Mouse (Mus musculus) splenic B cell, adult 2 months (primary cell): Measurements from ENCODE around the gene Pde4dip.

Experiments
- DNase-seq: peaks from one replicate; pipeline ENCODE4 v3.0.0-alpha.2; 2011; ENCODE audit warnings: low read depth, low spot score
- H3K27me3 ChIP-seq: 2 replicates; pipeline ENCODE4 v1.6.1; 2012; ENCODE audit warnings: mild to moderate bottlenecking, low read length, moderate library complexity, mixed read lengths; ENCODE audit not compliant: control insufficient read depth, poor library complexity, insufficient read depth, severe bottlenecking
- H3K36me3 ChIP-seq: 2 replicates; pipeline ENCODE4 v1.6.1; 2012; ENCODE audit warnings: mild to moderate bottlenecking, low read length, moderate library complexity, mixed read lengths; ENCODE audit not compliant: control insufficient read depth, poor library complexity, insufficient read depth, severe bottlenecking

Pde4dip gene

DNA sequence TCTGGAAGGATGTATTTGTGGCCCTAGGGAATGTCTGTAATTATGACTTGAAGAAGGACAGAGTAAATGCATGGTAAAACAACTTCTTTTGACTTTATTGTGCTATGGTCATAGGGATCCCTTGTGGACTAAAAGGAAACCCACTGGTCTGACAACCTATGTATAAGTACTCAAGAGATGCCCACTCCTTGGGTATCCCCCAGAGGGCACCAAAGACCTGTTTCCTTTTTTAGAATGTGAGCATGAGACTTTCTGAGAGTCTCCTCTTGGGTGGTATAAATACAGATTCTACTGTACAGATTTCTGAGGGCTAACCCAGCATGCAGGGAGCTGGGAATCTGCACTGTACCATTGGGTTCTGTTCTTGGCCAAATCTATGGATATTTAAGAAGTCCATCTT is 48.1 kb downstream of the Pde4dip start:
- H3K36me3 ChIP-seq: no peaks in the 10 kb centered on the region
- peak; percentile 6 for DNase-seq
- 0 out of 2 replicates have a peak, but pooled peaks cover 2% of the 10 kb centered on the region for H3K27me3 ChIP-seq

DNA sequence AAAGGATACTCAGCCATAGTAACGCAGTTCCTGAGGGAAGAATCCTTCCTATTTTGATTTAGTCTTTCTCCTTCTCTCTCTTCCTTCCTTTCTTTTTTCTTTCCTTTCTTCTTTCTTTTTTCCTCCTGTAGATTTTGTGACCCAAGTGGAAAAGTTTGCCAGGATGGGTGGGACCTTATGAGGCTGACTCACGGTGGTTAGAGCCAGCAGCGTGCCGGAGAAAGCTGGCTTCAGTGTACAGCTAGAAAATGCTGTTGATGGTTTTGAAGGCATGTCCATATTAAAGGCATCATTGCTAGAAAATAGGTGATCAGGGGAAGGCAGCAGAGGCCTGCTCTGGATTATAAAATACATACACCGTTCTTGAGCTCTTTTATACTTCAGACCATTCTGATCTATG is 52.6 kb downstream of the Pde4dip start:
- DNase-seq: no peak
- no peaks in the 10 kb centered on the region for H3K36me3 ChIP-seq
- peaks cover 2% of the 10 kb centered on the region; the same call in 1 of the 2 replicates for H3K27me3 ChIP-seq

DNA sequence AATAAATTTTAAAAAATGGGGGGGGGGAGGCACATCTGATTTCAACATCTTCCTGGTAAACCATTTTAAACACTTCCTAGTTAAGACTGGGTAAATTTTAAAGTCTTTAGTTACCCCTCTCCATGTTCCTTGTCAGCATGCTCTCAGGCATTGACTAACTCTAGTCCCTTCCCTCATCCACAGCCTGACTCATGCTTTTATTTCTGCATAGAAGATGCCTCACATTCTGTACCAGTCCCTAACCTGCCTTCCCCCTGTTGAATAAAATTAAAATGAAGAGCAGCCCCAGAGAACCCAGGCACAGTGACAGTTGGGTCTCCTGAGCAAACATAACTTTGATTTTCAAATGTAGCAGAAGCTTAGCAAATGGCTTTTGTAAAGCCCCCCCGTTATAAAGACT is 53.9 kb downstream of the Pde4dip start:
- H3K27me3 ChIP-seq: peaks cover 2% of the 10 kb centered on the region; the same call in 1 of the 2 replicates
- H3K36me3 ChIP-seq: no peaks in the 10 kb centered on the region
- DNase-seq: no peak

DNA sequence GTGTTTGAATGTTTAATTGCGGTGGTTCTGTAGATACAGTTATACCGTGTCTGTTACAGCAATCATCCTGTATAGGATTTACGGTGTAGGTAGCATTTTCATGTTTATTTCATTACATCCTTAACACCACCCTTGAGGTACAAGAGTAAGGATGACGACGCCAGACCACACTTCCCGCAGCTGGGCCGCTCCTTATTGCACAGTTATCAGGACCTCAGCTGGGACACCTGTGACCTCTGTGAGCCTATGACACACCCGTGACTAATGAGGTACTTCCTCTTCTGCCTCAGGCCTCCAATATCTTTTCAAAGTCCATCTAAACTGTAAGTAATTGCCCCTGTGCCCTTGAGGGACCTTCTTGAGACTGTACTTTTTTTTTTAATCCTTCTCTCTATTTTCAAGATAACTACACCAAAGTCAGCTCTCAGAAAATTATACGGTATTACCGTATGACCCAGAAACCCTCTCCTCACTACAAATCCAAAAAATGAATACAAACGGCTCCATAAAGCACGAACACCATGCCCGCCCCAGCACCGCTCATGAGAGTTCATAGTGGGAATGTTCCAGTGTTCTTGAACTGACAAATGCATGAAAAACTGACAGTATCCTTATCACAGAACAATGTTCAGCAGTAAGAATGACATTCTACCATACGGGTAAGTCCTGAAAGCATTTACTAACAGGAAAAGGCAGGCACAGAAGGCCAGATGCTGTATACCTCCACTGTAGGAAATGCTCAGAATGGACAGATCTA is 56.8 kb downstream of the Pde4dip start:
- Histone ChIP-seq H3K27me3 (peaks cover 2% of the 10 kb centered on the region; the same call in 1 of the 2 replicates), H3K36me3 (no peaks in the 10 kb centered on the region)
- peak; percentile 36 for DNase-seq

DNA sequence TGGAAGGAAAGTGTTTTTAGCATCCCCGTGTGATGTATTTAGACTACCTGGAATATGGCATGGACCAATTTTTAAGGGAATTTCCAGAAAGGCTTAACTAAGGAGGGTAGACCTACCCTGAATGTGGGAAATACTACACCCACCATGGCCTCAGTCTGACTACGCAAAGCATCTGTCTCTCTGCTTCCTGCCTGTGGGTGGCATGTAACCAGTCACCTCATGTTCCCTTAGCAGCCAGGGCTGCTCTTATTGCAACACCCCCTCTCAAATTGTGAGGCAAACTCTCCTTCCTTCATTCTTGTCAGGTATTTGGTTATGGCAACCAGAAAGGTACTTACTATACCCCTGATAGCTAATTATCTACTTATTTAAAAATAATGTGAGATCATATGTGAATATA is 57.9 kb downstream of the Pde4dip start:
- H3K27me3 ChIP-seq: no peaks in the 10 kb centered on the region; the same call in 1 of the 2 replicates
- H3K36me3 ChIP-seq: no peaks in the 10 kb centered on the region

DNA sequence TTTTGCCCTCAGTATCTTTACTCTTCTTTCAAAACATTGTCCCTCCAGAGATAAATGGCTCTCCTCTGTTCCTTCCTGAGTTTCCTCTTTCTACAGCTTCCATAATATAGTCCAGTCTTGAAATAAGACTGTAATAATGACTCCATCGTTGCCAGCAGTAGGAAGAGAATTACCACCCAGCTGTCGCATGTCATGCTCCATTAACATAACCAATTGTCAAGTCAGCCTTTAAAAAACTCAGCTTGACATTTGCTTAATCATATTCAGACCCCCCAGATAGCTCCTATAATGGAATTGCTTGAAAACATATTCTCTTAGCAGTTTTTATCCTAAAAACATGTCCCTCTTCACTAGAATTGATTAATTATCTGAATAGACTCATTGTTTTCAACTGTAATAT is 58.4 kb downstream of the Pde4dip start:
- H3K36me3 ChIP-seq: no peaks in the 10 kb centered on the region
- no peaks in the 10 kb centered on the region; the same call in 1 of the 2 replicates for H3K27me3 ChIP-seq
- no peak for DNase-seq

More for the DNA sequence above, 57.9 kb downstream of the Pde4dip start:
- no peak for DNase-seq

DNA sequence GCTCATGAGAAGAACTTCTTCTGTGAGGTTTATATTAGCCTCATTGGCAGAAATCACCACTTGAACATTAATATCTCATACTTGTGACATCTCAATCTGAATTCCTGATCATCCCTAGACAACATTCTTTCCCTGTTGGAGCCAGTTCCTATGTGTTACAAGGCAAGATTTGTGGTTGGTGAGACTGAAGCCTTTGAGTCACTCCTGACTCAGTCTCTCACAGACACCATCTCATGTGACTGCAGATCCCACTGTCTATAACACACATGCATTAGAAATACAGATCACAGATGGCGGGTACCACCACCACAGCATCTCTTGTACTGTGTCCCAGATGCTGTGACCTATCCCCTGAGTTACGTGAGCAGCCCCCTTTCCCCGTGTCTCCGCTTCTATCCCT is 60.2 kb downstream of the Pde4dip start:
- H3K36me3 ChIP-seq: no peaks in the 10 kb centered on the region
- no peaks in the 10 kb centered on the region for H3K27me3 ChIP-seq
- no peak for DNase-seq

DNA sequence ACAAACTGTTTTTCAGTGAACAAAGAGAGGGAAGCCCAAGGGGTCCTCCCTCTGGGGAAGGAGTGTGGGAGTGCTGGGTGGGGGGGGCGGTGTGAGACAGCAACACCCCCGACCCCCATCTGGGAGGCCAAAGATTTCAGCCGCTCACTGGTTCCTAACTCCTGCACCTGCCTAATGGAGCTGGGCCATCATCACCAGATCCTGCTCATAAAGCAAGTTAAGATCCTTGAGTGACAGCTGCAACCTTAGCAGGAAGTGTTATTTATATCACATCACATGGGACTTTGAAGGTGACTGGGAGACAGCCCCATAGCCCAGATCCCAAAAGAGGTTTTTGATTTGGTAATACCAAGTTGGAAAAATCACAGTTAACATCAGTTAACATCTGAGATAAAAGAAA is 63.3 kb downstream of the Pde4dip start:
- no peaks in the 10 kb centered on the region for H3K36me3 ChIP-seq
- DNase-seq: no peak
- H3K27me3 ChIP-seq: no peaks in the 10 kb centered on the region

DNA sequence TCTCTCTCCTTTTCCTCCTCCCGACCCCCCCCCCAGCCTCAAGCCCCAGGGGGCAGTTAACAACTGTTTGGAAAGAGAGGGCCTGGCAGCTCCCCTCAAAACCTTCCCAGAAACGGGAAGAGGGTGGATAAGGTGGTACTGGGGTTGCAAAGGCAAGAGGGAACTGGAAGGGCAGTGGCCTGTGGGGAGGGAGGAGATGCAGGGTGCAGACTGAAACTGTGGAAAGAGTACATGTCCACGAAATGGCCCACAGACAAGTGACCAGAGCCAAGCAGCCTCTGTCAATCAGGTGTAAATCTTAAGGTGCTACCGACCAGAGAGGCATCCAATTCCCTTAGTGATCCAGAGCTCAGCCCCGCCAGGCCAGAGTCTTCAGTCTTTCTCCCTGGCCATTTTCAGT is 63.8 kb downstream of the Pde4dip start:
- DNase-seq: peak; percentile 5
- Histone ChIP-seq H3K36me3 (no peaks in the 10 kb centered on the region), H3K27me3 (no peaks in the 10 kb centered on the region)

DNA sequence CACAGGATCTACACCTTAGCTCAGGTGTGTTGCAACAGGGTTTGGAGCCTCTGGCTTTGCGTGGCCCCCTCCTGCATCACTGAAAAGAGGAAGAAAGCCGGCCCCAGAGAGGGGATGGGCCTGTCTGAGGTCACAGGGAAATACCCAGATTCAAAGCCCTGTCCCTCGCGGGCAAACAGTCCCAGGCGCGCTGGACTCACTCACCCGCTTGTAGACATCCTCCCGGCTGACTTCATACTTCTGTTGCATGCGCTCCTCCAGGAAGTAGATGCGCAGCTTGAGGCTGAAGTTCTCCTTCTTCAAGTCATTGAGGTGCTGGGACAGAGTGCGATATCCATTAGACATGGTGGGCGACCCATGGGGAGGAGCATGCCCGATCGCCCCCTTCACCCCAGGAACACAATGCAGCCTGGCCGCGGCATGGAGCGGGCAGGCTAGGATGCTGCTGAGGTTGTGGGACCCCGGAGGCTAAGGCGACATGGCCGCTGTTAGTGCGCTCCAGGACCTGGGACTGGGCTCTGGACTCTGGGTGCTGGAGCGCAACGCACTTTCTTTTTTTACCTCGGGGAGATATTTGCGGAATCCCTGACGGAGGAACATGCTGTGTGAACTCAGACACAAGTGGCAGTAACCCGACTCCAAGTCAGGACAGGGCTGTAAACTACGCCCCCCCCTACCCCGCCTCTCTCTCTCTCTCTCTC is 64.3 kb downstream of the Pde4dip start:
- DNase-seq: peak; percentile 82
- Histone ChIP-seq H3K27me3 (no peaks in the 10 kb centered on the region), H3K36me3 (no peaks in the 10 kb centered on the region)

DNA sequence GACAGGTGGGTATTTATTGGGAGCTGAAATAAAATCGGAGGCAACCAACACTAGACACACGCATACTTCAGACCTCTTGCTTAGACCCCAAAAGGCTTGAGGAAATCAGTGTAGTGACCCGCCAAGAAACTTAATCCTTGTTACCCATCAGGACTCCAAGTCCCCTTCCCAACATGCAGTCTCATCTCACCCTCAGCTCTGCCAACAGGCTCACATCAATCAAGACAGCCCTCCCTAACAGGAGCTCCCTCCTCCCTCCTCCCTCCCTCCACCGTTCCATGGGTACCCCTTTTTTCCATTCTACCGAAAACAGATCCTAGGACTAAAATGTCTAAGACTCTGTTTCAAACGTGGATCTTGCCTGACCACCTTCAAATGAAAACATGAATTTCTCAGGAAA is 65.1 kb downstream of the Pde4dip start:
- H3K27me3 ChIP-seq: no peaks in the 10 kb centered on the region
- no peaks in the 10 kb centered on the region for H3K36me3 ChIP-seq
- DNase-seq: peak; percentile 10

DNA sequence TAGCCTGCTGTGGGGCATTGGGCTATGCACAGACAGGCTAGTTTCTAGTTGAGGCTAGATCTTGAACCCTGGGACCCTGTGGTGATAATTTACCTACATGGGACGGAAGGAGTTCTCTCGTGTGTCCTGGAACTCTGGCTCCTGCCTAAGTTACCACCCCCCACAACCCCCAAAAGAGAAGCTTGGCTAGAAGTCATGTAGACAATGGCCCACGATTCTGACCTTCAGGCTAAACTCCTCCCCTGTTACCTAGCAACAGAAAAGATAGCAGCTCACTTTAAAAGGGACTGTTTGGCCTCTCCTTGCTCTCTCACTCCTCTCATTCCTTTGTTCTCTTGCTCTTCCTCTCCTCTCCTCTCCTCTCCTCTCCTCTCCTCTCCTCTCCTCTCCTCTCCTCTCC is 69.5 kb downstream of the Pde4dip start:
- Histone ChIP-seq H3K27me3 (no peaks in the 10 kb centered on the region), H3K36me3 (no peaks in the 10 kb centered on the region)

DNA sequence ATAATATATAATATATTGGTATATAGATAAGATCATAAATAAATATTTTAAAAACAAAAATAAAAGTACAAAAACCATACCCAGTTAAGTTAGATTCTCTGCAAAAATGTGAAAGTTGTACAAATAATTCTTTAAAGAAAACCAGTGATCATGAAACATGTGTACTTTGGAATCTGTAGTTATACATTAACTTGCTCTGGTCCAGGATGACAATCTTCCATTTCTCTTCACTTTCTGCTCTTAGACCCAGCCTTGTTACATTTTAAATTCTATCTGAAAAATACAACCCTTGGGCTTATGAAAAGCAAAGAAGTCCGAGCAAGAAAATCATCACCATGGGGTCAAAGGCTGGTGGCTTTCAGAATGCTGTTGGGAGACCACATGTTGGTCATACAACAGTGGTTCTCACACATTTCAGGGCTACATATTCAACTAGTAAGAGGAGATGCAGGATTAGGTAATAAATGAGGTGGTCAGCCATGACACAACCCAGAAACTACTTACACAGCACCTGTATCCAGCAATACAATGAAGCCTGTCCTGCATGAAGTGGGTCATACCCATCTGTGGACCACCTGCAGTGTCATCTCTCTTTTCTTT is 70.0 kb downstream of the Pde4dip start:
- no peaks in the 10 kb centered on the region for H3K27me3 ChIP-seq
- no peak for DNase-seq
- H3K36me3 ChIP-seq: no peaks in the 10 kb centered on the region

More for the DNA sequence above, 69.5 kb downstream of the Pde4dip start:
- no peak for DNase-seq

DNA sequence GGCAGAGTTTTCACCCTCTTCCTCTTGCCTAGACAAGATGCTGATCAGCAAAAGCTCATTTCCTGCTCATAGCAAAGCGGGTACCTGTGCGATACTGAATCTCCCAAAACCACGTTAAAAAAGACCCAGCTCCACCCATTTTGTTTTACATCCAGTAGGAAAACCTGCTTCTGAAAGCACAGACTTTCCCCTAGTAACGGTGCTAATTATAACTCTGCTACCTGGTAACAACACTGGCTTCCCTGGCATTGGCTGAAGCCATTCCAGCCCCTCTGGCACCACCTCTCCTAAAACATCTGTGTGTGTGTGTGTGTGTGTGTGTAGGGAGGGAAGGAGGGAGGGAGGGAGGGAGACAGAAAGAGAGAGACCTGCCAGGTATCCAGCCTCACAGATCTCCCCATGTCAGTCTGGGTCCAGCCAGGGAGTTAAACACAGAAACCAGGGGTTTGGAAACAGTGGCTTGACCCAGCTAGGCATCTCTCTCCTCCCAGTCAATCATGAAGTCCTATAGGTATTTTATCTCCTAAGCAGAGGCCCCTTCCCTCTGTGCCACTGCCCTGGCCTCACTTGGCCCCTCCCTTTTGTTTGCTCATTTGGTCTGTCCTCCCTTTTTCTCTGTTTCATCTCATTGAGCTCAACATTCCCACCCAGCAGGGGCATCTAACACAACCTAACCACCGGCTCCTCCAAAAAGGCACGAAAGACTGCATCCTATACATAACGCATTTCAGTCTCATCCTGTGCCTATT is 76.7 kb downstream of the Pde4dip start:
- Histone ChIP-seq H3K36me3 (no peaks in the 10 kb centered on the region), H3K27me3 (no peaks in the 10 kb centered on the region)
- no peak for DNase-seq
